Mouse (Mus musculus): ENCODE results near the gene Zfp688.
"Not testable (repeated sequence)": the region's sequence is repeated elsewhere in the genome, so short reads cannot be mapped to it uniquely, and the experiment has no call there.

The Zfp688 gene

GRCm38 (mm10) chr7:127406002-127406987 lies 15.6 kb downstream of the Zfp688 start, which contains the start of gene Zfp764:
Zfp764 (minus strand) TSS chr7:127406822.
- peak; percentile 89 for DNase-seq (ENCODE audit: low spot score)

GRCm38 (mm10) chr7:127404101-127404500 lies 17.8 kb downstream of the Zfp688 start:
- not testable (repeated sequence) for DNase-seq (ENCODE audit: low spot score)

GRCm38 (mm10) chr7:127402980-127403379 lies 18.9 kb downstream of the Zfp688 start:
- DNase-seq (ENCODE audit: low spot score) = no peak

GRCm38 (mm10) chr7:127400355-127400754 lies 21.5 kb downstream of the Zfp688 start:
- DNase-seq (ENCODE audit: low spot score) = no peak

- DNase-seq (ENCODE audit: low spot score) = no peak
These were observed 27.9 kb downstream of the Zfp688 start for GRCm38 (mm10) chr7:127393944-127394333.

GRCm38 (mm10) chr7:127393157-127393943 lies 28.5 kb downstream of the Zfp688 start, which contains the start of gene E430018J23Rik:
E430018J23Rik (minus strand) TSS chr7:127393629.
- peak; percentile 98 for DNase-seq (ENCODE audit: low spot score)

- DNase-seq (ENCODE audit: low spot score) = no peak
These were observed 29.5 kb downstream of the Zfp688 start for GRCm38 (mm10) chr7:127392251-127392824.

- no peak for DNase-seq (ENCODE audit: low spot score)
These were observed 30.3 kb downstream of the Zfp688 start for GRCm38 (mm10) chr7:127391538-127391937.

GRCm38 (mm10) chr7:127390306-127390705 lies 31.6 kb downstream of the Zfp688 start:
- no peak for DNase-seq (ENCODE audit: low spot score)

- not testable (repeated sequence) for DNase-seq (ENCODE audit: low spot score)
These were observed 33.7 kb downstream of the Zfp688 start for GRCm38 (mm10) chr7:127388201-127388600.

- peak; percentile 42 for DNase-seq (ENCODE audit: low spot score)
These were observed 35.1 kb downstream of the Zfp688 start, which contains the start of gene 9130019O22Rik for GRCm38 (mm10) chr7:127386641-127387392. 9130019O22Rik (minus strand) TSS chr7:127387166.

GRCm38 (mm10) chr7:127385560-127385959 lies 36.3 kb downstream of the Zfp688 start:
- not testable (repeated sequence) for DNase-seq (ENCODE audit: low spot score)

GRCm38 (mm10) chr7:127378310-127378921 lies 43.5 kb downstream of the Zfp688 start:
- DNase-seq (ENCODE audit: low spot score) = no peak

GRCm38 (mm10) chr7:127375271-127376245 lies 46.3 kb downstream of the Zfp688 start, which contains the start of gene Zfp747:
Zfp747 (minus strand) TSS chr7:127376050.
- DNase-seq (ENCODE audit: low spot score) = peak; percentile 94

- DNase-seq (ENCODE audit: low spot score) = not testable (repeated sequence)
These were observed 50.0 kb downstream of the Zfp688 start for GRCm38 (mm10) chr7:127371870-127372269.

GRCm38 (mm10) chr7:127371213-127371612 lies 50.7 kb downstream of the Zfp688 start:
- no peak for DNase-seq (ENCODE audit: low spot score)
